Mouse (Mus musculus) myocyte (in vitro differentiated cells): ENCODE data around the gene Habp2. TPM values are rescaled to one million over a fixed set of nuclear protein-coding genes. Genes with fewer than 3 reads are reported as not detected.

Experiments
- H3K27me3 ChIP-seq: one replicate; pipeline ENCODE4 v1.6.1; 2011; ENCODE audit not compliant: control insufficient read depth, insufficient read depth, insufficient read length
- H3K36me3 ChIP-seq: one replicate; pipeline ENCODE4 v1.6.1; 2011; ENCODE audit not compliant: control insufficient read depth, insufficient read depth
- H3K4me2 ChIP-seq: one replicate; pipeline ENCODE4 v1.6.1; 2011; ENCODE audit warnings: low read depth, control low read depth
- H3K4me3 ChIP-seq: one replicate; pipeline ENCODE4 v1.5.1; 2011; ENCODE audit warnings: mild to moderate bottlenecking, control low read depth, moderate library complexity
- H3K79me2 ChIP-seq: one replicate; pipeline ENCODE4 v1.6.1; 2011; ENCODE audit not compliant: control insufficient read depth, insufficient read depth
- H3ac ChIP-seq: one replicate; pipeline ENCODE4 v1.6.1; 2011; ENCODE audit not compliant: control insufficient read depth, insufficient read length
- CEBPB ChIP-seq: IDR thresholded peaks from 2 replicates; pipeline ENCODE4 v1.6.1; 2011; ENCODE audit warnings: mild to moderate bottlenecking, moderate library complexity; ENCODE audit not compliant: poor library complexity, insufficient read depth, severe bottlenecking
- E2F4 ChIP-seq: IDR thresholded peaks from one replicate; pipeline ENCODE4 v1.6.1; 2011; ENCODE audit warnings: mild to moderate bottlenecking, control low read depth, moderate library complexity; ENCODE audit not compliant: insufficient read depth
- MAX ChIP-seq: IDR thresholded peaks from one replicate; pipeline ENCODE4 v1.6.1; 2011; ENCODE audit warnings: low read depth, mild to moderate bottlenecking, control low read depth
- MYOD1 ChIP-seq, 3 experiments: IDR thresholded peaks; one replicate each; pipeline ENCODE4 v1.6.1; 2011; ENCODE audit warnings: control low read depth in 2 of 3, low read depth in 2 of 3, mild to moderate bottlenecking in 2 of 3, moderate library complexity in 1 of 3; ENCODE audit not compliant: insufficient read length in 2 of 3, control insufficient read depth in 1 of 3
- MYOG ChIP-seq, 3 experiments: IDR thresholded peaks; one replicate each; pipeline ENCODE4 v1.6.1; 2011; ENCODE audit warnings: control low read depth in 2 of 3, low read depth in 2 of 3, mild to moderate bottlenecking in 2 of 3; ENCODE audit not compliant: insufficient read length in 2 of 3, control insufficient read depth in 1 of 3, insufficient read depth in 1 of 3
- POLR2A ChIP-seq: IDR thresholded peaks from one replicate; pipeline ENCODE4 v1.6.1; 2011; ENCODE audit warnings: low read depth, mild to moderate bottlenecking, control low read depth, moderate library complexity; ENCODE audit not compliant: insufficient read length
- POLR2AphosphoS2 ChIP-seq: IDR thresholded peaks from one replicate; pipeline ENCODE4 v1.6.1; 2011; ENCODE audit warnings: low read depth, control low read depth; ENCODE audit not compliant: insufficient read length
- REST ChIP-seq: IDR thresholded peaks from one replicate; pipeline ENCODE4 v1.6.1; 2011; ENCODE audit warnings: mild to moderate bottlenecking, control low read depth, moderate library complexity; ENCODE audit not compliant: insufficient read depth, insufficient read length
- SRF ChIP-seq: IDR thresholded peaks from one replicate; pipeline ENCODE4 v1.6.1; 2011; ENCODE audit warnings: low read depth; ENCODE audit not compliant: control insufficient read depth, insufficient read length
- TCF12 ChIP-seq: IDR thresholded peaks from one replicate; pipeline ENCODE4 v1.6.1; 2011; ENCODE audit warnings: mild to moderate bottlenecking, control low read depth; ENCODE audit not compliant: poor library complexity, insufficient read depth, severe bottlenecking
- TCF3 ChIP-seq: IDR thresholded peaks from one replicate; pipeline ENCODE4 v1.6.1; 2011; ENCODE audit warnings: low read depth, control low read depth; ENCODE audit not compliant: insufficient read length
- USF1 ChIP-seq: IDR thresholded peaks from one replicate; pipeline ENCODE4 v1.6.1; 2011; ENCODE audit warnings: low read depth, mild to moderate bottlenecking, control low read depth, moderate library complexity
- polyA plus RNA-seq: library from polyadenylated mRNA; unstranded; fragments of >200 nt; fragmentation: generic; extraction: Trizol; gene quantifications from one replicate; pipeline ENCODE4 v1.2.1, GENCODE M21; 2012; ENCODE audit warnings: missing spikeins

The Habp2 gene
- polyA plus RNA-seq, 1 experiment: 0.49 TPM

DNA sequence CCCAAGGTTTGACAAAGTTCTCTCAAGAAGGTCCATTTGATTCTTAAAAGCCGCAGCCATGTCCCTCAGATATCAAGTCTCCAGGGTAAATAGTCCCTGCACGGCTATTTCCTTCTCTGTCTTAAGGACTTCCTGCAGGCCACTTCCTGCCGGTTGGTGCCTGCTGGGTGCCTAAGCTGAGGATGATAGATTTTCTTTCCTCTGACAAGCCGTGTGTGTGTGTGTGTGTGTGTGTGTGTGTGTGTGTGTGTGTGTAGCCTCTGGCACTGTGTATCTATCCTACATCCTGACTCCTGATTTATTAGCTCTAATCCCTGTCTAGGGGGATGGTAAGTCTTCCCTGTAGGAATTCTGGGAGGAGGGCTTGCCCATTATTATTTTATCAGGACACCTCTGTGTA lies 22.8 kb upstream of the Habp2 start:
- Histone ChIP-seq H3ac (no peak overlapping the region), H3K36me3 (no peaks in the 10 kb centered on the region), H3K79me2 (no peaks in the 10 kb centered on the region), H3K4me3 (no peak overlapping the region), H3K27me3 (peaks cover 15% of the 10 kb centered on the region), H3K4me2 (no peak overlapping the region)
- TF ChIP-seq SRF (no peak), USF1 (no peak), MAX (no peak), REST (no peak), CEBPB (no peak), TCF3 (no peak), E2F4 (no peak), TCF12 (no peak), MYOD1 (IDR thresholded peaks at IDR 0.05; ENCODE audit: control insufficient read depth in 1 of 3, insufficient read length in 2 of 3, low read depth in 2 of 3) (no peak), POLR2AphosphoS2 (no peak), POLR2A (no peak), MYOG (IDR thresholded peaks at IDR 0.05; ENCODE audit: control insufficient read depth in 1 of 3, insufficient read depth in 1 of 3, insufficient read length in 2 of 3, low read depth in 2 of 3) (no peak)

- no peak for TF ChIP-seq E2F4
- no peak for TF ChIP-seq TCF12
- TF ChIP-seq MYOD1 (IDR thresholded peaks at IDR 0.05; ENCODE audit: control insufficient read depth in 1 of 3, insufficient read length in 2 of 3, low read depth in 2 of 3): no peak
- no peak for TF ChIP-seq MAX
- no peak for TF ChIP-seq REST
- no peak for TF ChIP-seq POLR2AphosphoS2
- TF ChIP-seq TCF3: no peak
- TF ChIP-seq SRF: no peak
- Histone ChIP-seq H3K36me3 (no peaks in the 10 kb centered on the region), H3K4me2 (no peak overlapping the region), H3K79me2 (no peaks in the 10 kb centered on the region), H3K27me3 (peaks cover 6% of the 10 kb centered on the region), H3ac (no peak overlapping the region), H3K4me3 (no peak overlapping the region)
Measured at GRCm38 (mm10) chr19:56265149-56265548, 21.8 kb upstream of the Habp2 start.

DNA sequence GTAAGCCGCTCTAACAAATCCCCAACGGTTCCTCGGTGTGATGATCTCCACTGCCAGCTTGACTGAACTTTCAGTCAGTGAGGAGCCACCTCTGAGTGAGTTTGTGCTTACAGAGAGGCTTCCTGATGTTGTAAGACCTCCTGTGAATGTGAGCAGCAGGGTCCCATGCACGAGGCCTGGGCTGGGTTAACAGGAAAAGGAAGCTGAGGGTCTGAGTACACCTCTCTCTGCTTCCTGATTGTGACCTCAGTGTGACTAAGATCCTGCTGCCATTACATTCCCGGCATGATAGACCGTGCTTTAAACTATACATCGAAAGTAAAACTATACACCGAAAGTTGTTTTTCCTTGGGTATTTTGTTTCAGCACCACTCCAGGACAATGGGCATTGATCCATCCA lies 14.9 kb upstream of the Habp2 start:
- Histone ChIP-seq H3K36me3 (no peaks in the 10 kb centered on the region), H3ac (no peak overlapping the region)
- no peak for TF ChIP-seq E2F4
- TF ChIP-seq POLR2A: no peak
- TF ChIP-seq TCF3: no peak
- TF ChIP-seq MYOG (IDR thresholded peaks at IDR 0.05; ENCODE audit: control insufficient read depth in 1 of 3, insufficient read depth in 1 of 3, insufficient read length in 2 of 3, low read depth in 2 of 3): no peak
- TF ChIP-seq CEBPB: no peak
- no peak for TF ChIP-seq SRF

GRCm38 (mm10) chr19:56277140-56277804 lies 9.7 kb upstream of the Habp2 start:
- Histone ChIP-seq H3K4me3 (no peak overlapping the region), H3K4me2 (no peak overlapping the region), H3ac (no peak overlapping the region), H3K36me3 (no peaks in the 10 kb centered on the region), H3K79me2 (no peaks in the 10 kb centered on the region), H3K27me3 (peaks cover 19% of the 10 kb centered on the region)
- TF ChIP-seq E2F4 (no peak), MYOG (IDR thresholded peaks at IDR 0.05; ENCODE audit: control insufficient read depth in 1 of 3, insufficient read depth in 1 of 3, insufficient read length in 2 of 3, low read depth in 2 of 3) (no peak), REST (no peak), USF1 (no peak), SRF (no peak), MYOD1 (IDR thresholded peaks at IDR 0.05; ENCODE audit: control insufficient read depth in 1 of 3, insufficient read length in 2 of 3, low read depth in 2 of 3) (no peak), TCF12 (no peak), POLR2AphosphoS2 (no peak), POLR2A (no peak), TCF3 (no peak), MAX (no peak)

More for the DNA sequence above, 14.9 kb upstream of the Habp2 start:
- Histone ChIP-seq H3K79me2 (no peaks in the 10 kb centered on the region), H3K27me3 (peaks cover 12% of the 10 kb centered on the region), H3K4me3 (no peak overlapping the region), H3K4me2 (no peak overlapping the region)

DNA sequence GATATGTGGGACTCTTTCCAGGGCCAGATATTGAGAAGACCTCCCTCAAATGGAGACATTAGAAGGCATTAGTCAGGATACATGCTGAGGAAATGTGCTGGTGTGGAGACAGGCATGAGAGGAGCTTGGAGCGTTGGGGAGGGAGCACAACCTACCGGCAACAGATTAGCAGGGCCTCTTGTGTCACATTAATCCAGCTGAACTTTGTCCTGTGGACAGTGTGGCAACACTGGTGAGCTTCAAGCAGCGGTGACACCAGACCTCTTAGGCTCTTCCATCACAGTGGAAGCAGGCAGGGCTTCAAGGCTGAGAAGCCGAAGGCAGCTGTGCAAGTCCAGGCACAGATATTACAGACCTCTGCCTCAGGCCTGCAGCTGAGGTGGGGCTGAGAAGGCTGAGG lies 9.0 kb upstream of the Habp2 start:
- Histone ChIP-seq H3K27me3 (peaks cover 19% of the 10 kb centered on the region), H3K79me2 (no peaks in the 10 kb centered on the region), H3ac (no peak overlapping the region), H3K4me2 (no peak overlapping the region), H3K36me3 (no peaks in the 10 kb centered on the region), H3K4me3 (no peak overlapping the region)
- TF ChIP-seq MYOD1 (IDR thresholded peaks at IDR 0.05; ENCODE audit: control insufficient read depth in 1 of 3, insufficient read length in 2 of 3, low read depth in 2 of 3) (no peak), TCF12 (no peak), REST (no peak), POLR2A (no peak), USF1 (no peak), E2F4 (no peak), SRF (no peak), TCF3 (no peak), MAX (no peak), CEBPB (no peak), MYOG (IDR thresholded peaks at IDR 0.05; ENCODE audit: control insufficient read depth in 1 of 3, insufficient read depth in 1 of 3, insufficient read length in 2 of 3, low read depth in 2 of 3) (no peak), POLR2AphosphoS2 (no peak)
